Mouse (Mus musculus): ENCODE results near the gene Rab33a.

Rab33a gene

DNA sequence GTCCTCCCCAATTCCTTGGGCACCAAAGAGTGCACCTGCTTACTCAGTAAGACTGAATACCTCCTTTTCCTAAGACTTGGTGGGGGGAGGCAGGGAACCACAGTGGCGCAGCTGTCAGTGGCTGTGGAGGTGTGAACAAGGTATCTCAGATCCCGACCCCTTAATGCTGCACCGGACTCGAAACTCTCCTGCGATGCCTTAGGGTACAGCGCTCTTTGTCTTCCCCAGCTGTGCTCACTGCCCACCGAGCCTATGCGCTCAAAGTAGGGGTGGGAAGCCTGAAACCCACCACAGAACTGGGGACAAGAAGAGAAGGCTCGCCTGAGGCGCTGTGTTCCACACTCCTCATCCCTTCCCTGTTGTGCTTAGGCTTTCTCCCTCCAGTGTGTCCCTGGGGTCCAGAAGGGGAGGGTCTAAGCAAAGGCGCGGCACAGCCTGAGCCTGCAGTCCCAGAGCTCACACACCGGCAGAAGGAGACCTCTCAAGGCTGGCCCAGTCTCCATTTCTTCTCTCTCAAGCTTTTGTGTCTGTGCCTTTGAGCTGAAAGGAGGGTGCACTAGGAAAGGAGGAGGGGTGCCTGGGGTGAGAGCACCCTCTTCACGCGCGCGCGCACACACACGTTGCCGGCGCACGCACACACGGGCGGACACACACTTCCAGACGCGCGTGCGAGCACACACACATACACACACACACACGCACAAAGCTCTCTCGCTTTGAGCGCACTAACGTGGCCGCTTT is at the start of gene Rab33a:
Gene Rab33a, plus strand, starts transcription at position 478 of the 741 bp plus-strand sequence.
- DNase-seq (ENCODE audit: low read depth, low spot score): no peak

DNA sequence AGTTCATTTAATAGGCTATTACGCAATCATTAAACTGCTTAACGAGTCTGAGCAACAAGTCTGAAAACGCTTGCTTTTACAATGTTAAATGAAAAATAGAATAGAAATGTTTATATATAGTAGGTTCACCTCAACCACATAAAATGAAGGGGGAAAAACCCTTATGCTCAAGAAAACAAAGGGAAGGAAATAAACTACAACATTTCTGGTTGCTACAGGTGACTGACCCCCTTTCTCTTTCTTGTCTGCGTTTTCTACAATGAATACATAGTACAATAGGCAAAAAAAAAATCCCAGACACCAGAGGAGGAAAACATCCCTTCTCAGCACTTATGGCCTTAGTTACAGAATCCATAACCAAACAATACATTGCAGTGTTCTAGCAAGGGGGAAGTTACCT is 38.0 kb upstream of the Rab33a start:
- DNase-seq (ENCODE audit: low read depth, low spot score): no peak

DNA sequence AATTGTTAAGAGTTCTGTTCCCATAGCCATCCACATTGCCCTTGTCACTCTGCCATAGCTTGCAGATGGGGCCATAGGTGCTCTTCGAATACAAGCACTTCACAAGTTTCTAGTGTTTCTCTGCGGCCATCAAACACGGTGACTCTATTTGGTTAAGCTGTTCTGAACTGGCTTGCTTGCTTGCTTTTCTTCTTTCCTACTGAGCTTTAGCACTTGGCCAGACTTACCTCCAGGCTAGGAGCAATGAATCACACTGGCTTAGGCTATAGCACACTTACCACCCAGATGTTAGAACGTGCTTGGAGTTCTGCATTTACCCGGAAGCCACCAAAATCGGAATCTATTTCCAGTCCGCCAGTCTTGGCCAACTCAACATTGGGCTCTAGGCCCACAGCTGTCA is 37.4 kb upstream of the Rab33a start:
- no peak for DNase-seq (ENCODE audit: low read depth, low spot score)

DNA sequence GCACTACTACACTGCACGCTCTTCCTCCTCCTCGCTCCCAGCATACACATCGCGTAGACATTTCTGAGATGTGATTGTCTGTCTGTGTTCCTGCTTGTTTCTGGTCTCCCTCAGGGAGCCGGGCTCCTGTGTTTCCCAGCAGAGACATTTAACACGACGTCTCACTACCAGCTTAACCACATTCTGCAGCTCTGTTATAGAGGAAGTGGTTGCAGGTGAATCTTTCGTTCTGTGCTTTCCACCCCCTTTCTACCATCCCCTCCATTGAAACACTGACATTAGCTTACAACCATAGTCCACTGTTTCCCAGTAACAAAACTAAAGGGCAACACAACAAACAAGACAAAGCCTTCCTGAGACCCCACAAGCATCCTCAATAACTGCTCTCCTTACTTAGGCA is 25.3 kb upstream of the Rab33a start:
- no peak for DNase-seq (ENCODE audit: low read depth, low spot score)

DNA sequence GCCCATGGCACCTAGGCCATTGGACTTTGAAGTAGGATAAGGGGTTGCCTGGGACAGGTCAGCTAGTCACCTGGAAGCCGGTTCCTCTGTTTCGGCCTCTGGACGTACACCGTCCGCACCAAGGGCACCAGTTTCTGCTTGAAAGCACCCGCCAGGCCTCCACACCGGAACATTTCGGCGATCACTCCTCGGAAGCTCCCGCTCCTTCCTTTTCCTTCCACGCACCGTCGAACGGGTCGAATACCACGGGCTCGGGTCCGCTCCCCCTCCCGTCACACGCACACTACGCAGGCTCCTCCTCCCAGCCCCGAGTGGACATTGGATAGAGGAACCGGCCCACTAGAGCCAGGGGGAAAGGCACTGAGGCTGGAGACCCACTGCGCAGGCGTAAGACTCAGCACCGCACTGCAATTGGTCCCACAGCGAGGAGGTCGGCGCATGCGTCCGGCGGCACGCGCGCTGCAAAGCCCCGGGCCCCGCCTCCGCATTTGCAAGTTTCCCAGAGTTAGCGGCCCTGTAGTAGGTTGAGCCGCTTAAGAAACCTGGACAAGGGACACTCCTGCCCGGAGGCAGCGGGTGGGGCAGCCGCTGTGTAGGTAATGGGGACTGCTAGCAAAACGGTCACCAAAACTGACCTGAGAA is 5.8 kb upstream of the Rab33a start, which contains the start of gene Aifm1:
Gene Aifm1, minus strand, starts transcription at position 398 of the 642 bp plus-strand sequence.
- DNase-seq (ENCODE audit: low read depth, low spot score): peak; percentile 82

DNA sequence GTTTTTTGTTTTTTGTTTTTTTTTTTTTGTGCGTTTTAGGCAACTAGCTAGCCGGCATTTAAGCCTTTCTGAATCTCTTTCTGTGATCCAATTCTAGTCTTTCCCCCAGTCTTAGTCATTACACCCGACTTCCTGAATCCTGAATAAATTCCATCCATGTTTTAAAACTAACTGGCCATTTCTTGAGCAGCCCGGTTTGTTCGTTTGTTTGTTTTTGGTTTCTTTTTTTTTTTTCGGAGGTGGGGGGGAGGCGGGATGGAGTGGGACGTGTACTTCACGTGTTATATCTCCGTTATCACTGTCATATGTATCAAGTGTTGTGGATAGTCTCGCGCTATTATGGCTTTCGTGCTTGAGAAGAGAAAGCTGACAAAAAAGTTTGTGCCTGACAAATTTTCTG is 5.3 kb upstream of the Rab33a start:
- DNase-seq (ENCODE audit: low read depth, low spot score): no peak

DNA sequence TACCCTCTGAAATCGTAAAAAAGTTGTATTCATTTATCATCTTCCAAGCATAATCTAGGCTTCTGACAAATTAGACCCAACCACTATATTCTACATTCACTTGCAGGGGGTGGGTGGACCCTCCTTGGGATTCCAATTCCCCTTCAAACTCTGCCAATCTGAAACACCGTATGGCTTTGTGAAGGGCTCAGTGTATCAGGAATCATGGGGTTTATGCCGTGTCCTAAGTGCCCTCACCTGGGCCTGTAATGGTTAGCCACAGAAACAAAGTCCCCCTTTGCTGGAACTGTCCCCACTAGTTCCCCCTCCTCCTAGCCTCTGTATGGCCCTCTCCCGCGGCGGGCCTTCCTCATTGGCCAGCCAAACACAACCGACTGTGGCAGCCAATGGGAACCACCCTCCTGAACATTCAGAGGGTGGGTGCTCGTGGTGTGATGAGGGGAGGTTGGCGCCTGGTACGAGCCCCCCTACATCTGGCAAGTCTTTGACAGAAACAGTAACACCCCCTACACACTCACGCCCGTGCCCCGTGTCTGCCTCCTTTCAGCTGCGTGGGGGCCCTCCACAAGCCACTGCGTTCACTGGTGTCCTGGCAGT is 776 bp upstream of the Rab33a start:
- peak; percentile 86 for DNase-seq (ENCODE audit: low read depth, low spot score)

DNA sequence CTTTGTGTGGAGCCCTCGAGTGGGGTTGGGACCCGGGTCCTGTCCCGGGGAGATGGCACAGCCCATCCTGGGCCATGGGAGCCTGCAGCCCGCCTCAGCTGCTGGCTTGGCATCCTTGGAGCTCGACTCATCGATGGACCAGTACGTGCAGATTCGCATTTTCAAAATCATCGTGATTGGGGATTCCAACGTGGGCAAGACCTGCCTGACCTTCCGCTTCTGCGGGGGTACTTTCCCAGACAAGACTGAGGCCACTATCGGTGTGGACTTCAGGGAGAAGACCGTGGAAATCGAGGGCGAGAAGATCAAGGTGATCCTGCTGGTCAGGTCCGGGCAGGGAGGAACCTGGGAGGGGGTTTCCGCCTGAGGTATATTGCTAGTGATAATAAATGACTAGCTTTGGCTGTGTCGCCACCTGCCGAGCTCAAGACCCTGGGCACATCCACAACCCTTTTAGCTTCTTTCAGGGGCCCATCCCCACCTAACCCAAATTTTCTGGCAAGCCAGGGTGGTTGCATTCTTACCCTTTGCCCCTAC is 532 bp downstream of the Rab33a start:
- DNase-seq (ENCODE audit: low read depth, low spot score): no peak

DNA sequence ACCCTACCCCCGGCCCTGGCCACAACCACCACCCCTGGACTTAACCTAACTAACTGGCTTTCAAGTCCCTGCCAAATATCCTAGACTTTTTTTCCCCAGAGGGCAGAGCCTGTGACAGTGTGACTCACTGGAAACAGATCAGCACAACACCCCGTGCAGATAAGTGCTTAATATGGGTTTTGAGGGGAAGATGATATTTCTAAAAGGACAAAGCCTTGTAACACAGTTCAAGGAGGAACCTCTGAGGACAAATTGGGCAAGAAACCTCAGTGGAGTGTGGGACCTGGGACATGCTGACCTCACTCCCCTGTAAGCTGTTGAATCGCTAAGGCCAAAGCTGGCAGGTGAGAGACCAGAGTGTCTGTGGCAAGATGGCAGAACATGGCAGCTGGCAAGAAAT is 2.6 kb downstream of the Rab33a start:
- DNase-seq (ENCODE audit: low read depth, low spot score): no peak

DNA sequence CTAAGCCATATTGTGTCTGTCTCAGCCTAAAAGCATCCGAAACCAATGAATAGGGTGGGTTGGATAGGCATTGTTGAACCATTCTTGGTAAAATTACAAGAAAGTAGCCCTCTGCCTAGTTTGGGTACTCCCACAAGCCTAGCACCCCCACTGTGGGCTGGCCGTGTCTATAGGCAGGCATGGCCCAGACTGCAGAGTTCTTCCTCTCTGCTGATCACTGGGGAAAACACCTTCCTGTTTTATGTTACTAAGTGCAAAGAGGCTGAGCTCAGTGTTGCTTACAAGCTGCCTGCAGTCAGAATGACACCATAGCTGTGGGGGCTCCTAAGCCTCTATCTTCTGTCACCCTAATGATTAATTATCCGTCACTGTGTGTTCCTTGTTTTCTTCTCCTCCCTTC is 4.4 kb downstream of the Rab33a start:
- DNase-seq (ENCODE audit: low read depth, low spot score): no peak

DNA sequence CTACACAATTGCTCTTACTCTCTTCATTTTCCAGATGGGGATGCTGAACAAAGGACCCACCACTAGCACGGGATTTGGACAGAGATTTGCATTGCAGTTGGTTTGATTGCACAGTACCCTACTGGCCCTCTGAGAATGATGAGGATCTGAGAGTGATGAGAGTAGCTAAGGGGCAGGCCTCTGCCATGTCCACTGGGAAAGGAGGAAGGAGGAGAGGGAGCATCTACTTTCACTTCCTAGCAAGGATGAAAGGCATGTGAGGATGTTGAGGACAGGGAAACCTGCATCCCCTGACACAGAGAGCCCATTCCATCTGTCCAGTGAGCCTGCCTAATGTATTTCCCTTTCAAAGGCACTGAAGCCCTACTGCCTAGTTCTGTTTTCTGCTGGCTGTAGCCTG is 6.2 kb downstream of the Rab33a start:
- no peak for DNase-seq (ENCODE audit: low read depth, low spot score)

DNA sequence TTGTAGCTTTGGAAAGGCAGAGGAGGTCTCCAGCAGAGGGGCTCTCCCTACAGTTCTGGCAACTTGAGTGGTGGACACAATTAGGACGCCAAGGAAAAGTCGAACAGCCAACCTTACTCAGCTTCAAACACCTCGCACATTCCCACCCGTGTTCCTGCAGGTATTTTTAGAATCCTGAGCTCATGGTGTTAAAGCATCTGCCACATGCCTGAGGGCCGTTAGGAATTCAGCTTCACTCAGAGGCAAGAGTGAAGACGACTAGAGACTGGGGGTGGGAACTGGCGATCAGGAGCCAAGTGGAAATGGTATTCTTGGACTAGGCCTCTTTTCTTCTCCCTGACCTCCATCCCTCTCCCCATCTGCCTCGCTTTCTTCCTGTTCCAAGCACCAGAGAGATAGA is 6.8 kb downstream of the Rab33a start:
- DNase-seq (ENCODE audit: low read depth, low spot score): no peak

DNA sequence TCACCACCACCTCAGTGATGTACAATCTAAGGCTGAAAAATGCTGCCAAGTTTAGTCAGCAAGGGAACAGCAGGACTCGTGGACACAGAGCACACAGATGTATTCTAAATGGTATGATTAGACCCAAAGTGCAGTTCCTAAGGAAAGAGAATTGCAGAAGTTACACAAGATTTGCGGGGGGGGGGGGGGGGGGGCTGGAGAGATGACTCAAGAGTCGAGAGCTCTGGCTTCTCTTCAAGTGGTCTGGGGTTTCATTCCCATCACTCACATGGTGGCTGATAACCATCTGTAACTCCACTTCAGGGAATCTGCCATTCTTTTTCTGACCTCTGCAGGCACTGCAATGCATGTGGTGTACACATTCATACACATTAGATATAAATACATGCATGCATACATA is 7.3 kb downstream of the Rab33a start:
- no peak for DNase-seq (ENCODE audit: low read depth, low spot score)

DNA sequence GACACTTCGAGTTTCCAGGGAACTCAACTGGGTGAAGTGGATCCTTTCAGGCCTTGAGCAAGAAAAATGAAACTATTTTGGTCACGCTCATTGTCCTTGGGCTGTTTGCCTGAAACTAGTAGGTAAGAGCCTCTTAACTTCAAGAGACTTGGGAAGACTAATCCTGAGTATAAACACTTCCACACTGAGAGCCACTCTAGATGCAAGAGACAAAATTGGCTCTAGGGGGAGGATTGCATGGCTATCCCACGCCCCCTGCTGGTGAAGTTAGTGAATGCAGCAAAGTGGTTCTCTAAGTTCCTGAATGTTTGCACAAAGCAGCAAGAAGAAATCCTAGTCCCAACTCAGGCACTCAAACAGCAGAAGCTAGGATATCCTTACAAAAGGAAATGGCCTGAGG is 13.1 kb downstream of the Rab33a start:
- no peak for DNase-seq (ENCODE audit: low read depth, low spot score)
